Mouse (Mus musculus) cortical plate, adult 2 months (tissue): ENCODE data around the gene Smim22. TPM values are rescaled to one million over a fixed set of nuclear protein-coding genes. Genes with fewer than 3 reads are reported as not detected.

Experiments
- H3K27ac ChIP-seq: fragments of 200-500 bp; 2 replicates; pipeline ENCODE4 v1.5.1; 2012; ENCODE audit warnings: low read length, control low read depth, inconsistent platforms; ENCODE audit not compliant: insufficient read depth
- H3K4me1 ChIP-seq: fragments of 200-500 bp; 2 replicates; pipeline ENCODE4 v1.6.1; 2011; ENCODE audit warnings: low read length; ENCODE audit not compliant: control insufficient read depth, insufficient read depth
- H3K4me3 ChIP-seq: fragments of 200-500 bp; 2 replicates; pipeline ENCODE4 v1.5.1; 2011; ENCODE audit warnings: mild to moderate bottlenecking, low read length, control low read depth; ENCODE audit not compliant: insufficient read depth
- CTCF ChIP-seq: fragments of 200-500 bp; IDR thresholded peaks from 2 replicates; pipeline ENCODE4 v1.5.1; 2011; ENCODE audit warnings: mild to moderate bottlenecking, control low read depth, low read length; ENCODE audit not compliant: insufficient read depth; ENCODE audit errors: extremely low read depth
- POLR2A ChIP-seq: fragments of 200-500 bp; IDR thresholded peaks from 2 replicates; pipeline ENCODE4 v1.6.1; 2011; ENCODE audit warnings: mild to moderate bottlenecking, low read length, control low read depth; ENCODE audit not compliant: insufficient read depth; ENCODE audit errors: extremely low read depth
- polyA plus RNA-seq: library from polyadenylated mRNA; depleted of rRNA; stranded (reverse); fragments of >200 nt; gene quantifications from 2 replicates; pipeline ENCODE4 v1.2.3, GENCODE M21; 2012; rRNA removed

Smim22 gene
- polyA plus RNA-seq = 3.1 TPM in 1 of 2 replicates, not detected in the other

DNA sequence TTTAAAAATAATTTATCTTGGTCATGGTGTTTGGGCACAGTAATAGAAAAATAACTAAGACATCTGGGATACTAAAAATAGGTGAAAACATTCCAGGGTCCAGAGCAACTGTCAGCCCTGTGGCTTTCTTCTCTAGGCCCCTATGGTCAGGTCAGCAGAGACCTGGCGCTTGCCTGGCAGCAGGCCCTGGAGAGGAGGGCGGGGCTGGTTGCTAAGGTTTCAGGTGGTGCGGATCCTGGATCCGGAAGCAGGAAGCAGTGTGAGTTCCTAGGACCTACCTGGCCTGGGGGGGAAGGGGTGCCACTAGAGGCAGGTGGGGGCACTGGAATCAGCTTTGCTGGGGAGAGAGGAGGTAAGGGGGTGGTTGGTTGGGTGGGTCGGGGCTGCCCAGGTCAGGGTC lies at the start of gene Smim22:
Gene Smim22, plus strand, starts transcription at position 222 of the 400 bp plus-strand sequence.
- no peak within 1 kb of the TSS for H3K4me3 ChIP-seq
- no peak for TF ChIP-seq POLR2A
- no peak for TF ChIP-seq CTCF

DNA sequence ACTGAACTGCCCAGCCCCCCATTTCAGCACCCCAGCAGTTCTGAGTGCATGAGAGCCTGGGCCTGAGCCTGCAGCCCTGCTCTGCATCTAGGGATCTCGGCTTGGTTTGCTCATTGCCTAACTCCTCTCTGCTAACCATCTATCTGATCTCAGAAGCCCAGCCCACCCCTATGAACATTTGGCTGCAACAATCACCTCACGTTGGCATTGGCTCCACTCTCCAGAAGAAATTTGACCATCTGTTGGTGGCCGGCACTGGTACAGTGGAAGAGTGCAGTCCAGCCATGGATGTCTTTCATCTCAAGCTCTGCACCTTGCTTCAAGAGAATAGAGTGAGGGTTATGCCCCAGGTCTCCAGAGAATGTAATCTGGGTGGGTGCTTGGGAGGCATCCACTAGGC lies 49.6 kb upstream of the Smim22 start:
- Histone ChIP-seq H3K4me3 (no peak overlapping the region), H3K4me1 (peaks cover 7% of the 10 kb centered on the region), H3K27ac (0 out of 2 replicates have a peak overlapping the region, but pooled peaks have one; percentile 72)
- TF ChIP-seq POLR2A = no peak
- TF ChIP-seq CTCF = no peak

More for the DNA sequence above, at the start of gene Smim22:
- Histone ChIP-seq H3K4me1 (peaks cover 5% of the 10 kb centered on the region; the same call in 1 of the 2 replicates), H3K27ac (no peak within 1 kb of the TSS)

GRCm38 (mm10) chr16:4960260-4960659 lies 46.8 kb upstream of the Smim22 start:
- TF ChIP-seq POLR2A (no peak), CTCF (no peak)
- peaks cover 10% of the 10 kb centered on the region for H3K4me1 ChIP-seq
- no peak overlapping the region for H3K4me3 ChIP-seq
- H3K27ac ChIP-seq = no peak overlapping the region

DNA sequence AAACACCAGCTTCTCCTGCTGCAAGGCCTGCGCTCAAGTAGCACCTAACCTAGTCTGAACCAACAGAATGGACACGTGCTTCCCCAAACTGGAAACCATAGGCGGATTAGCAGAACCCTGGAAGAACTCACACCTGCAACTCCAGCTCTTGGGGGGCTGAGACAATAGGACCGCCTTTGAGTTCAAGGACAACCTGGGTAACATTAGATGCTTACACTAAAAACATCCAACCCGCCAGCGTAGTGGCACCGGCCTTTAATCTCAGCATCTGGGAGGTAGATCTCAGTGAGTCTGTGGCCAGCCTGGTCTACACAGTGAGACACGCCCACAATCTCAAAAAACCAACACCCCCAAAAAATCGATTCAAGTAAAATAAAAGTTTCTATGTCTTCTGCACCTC lies 43.7 kb upstream of the Smim22 start:
- Histone ChIP-seq H3K27ac (no peak overlapping the region), H3K4me3 (peak overlapping the region; percentile 66), H3K4me1 (peaks cover 3% of the 10 kb centered on the region; the same call in 1 of the 2 replicates)
- TF ChIP-seq CTCF = no peak
- no peak for TF ChIP-seq POLR2A

- peaks cover 3% of the 10 kb centered on the region; the same call in 1 of the 2 replicates for H3K4me1 ChIP-seq
Measured at GRCm38 (mm10) chr16:4963797-4964709, 43.0 kb upstream of the Smim22 start, which contains the start of gene Anks3. TSS of gene Anks3 (minus strand) at chr16:4964205.

DNA sequence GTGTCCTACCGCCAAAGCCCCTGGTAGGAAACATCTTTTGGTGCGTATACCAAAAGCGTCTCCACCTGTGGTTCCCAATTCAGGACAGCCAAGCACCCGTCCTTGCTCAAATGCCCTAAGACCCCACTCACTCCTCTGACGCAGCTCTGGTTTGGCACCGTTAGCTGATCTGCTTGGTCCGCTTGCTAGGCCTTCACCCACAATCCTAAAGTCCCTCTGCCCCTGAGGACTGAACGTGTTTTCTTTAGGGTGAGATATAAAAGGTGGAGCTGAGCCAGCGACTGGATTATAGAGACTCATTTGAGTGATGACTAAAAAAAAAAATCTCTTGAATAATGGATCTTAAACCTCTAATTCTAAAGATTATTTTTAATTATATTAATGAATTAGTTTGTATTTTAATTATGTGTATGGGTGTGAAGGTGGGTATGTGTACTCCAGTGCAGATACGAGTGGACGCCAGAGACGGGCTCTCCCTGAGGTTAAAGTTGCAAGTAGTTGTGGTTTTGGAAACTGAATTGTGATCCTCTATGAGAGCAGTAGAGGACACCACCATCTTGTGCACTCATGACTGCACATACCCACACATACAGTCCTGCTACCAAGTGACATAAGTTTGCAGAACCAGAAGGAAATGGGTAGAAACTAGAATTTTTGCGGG lies 42.2 kb upstream of the Smim22 start:
- H3K4me1 ChIP-seq = peaks cover 3% of the 10 kb centered on the region; the same call in 1 of the 2 replicates
- peak overlapping the region; percentile 66 for H3K4me3 ChIP-seq
- no peak for TF ChIP-seq POLR2A
- no peak for TF ChIP-seq CTCF
- H3K27ac ChIP-seq = peak overlapping the region; percentile 76

More at GRCm38 (mm10) chr16:4963797-4964709, 43.0 kb upstream of the Smim22 start, which contains the start of gene Anks3:
- Histone ChIP-seq H3K27ac (peak within 1 kb of the TSS; percentile 76), H3K4me3 (peak within 1 kb of the TSS; percentile 66)
- TF ChIP-seq CTCF (no peak), POLR2A (peak; percentile 87)

GRCm38 (mm10) chr16:4965392-4966129 lies 41.5 kb upstream of the Smim22 start:
- no peak overlapping the region for H3K27ac ChIP-seq
- TF ChIP-seq CTCF = no peak
- TF ChIP-seq POLR2A = no peak
- peaks cover 3% of the 10 kb centered on the region; the same call in 1 of the 2 replicates for H3K4me1 ChIP-seq
- peak overlapping the region; percentile 66; the same call in 1 of the 2 replicates for H3K4me3 ChIP-seq

DNA sequence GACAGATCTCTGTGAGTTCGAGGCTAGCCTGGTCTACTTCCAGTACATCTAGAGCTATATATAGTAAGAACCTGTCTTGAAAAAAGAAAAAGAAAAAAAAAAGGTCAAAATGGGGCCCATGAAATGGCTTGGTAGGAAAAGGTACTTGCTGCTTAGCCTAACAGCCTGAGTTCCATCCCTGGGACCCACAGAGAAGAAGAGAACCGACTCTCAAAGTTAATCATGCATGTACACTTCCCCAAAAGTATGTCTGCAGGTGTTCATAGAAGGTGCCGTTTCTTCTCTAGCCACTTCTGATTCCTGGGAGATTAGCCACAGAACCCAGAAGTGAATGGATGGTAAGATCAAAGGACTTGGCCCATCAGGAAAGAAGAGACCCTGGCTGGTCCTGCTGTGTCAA lies 38.7 kb upstream of the Smim22 start:
- H3K4me3 ChIP-seq = no peak overlapping the region
- H3K27ac ChIP-seq = no peak overlapping the region
- no peaks in the 10 kb centered on the region for H3K4me1 ChIP-seq
- TF ChIP-seq POLR2A (no peak), CTCF (no peak)

GRCm38 (mm10) chr16:4969055-4969843 lies 37.8 kb upstream of the Smim22 start:
- Histone ChIP-seq H3K4me1 (no peaks in the 10 kb centered on the region), H3K27ac (no peak overlapping the region), H3K4me3 (no peak overlapping the region)
- no peak for TF ChIP-seq CTCF
- no peak for TF ChIP-seq POLR2A
